Mouse (Mus musculus) spleen, adult 12 weeks (tissue): ENCODE results near the gene Chst11.

Experiments used
- DNase-seq: peaks from one replicate; pipeline ENCODE4 v3.0.0; 2022; ENCODE audit warnings: low spot score

The Chst11 gene

GRCm38 (mm10) chr10:83178661-83179060 lies 193.4 kb downstream of the Chst11 start:
- DNase-seq, result no peak

DNA sequence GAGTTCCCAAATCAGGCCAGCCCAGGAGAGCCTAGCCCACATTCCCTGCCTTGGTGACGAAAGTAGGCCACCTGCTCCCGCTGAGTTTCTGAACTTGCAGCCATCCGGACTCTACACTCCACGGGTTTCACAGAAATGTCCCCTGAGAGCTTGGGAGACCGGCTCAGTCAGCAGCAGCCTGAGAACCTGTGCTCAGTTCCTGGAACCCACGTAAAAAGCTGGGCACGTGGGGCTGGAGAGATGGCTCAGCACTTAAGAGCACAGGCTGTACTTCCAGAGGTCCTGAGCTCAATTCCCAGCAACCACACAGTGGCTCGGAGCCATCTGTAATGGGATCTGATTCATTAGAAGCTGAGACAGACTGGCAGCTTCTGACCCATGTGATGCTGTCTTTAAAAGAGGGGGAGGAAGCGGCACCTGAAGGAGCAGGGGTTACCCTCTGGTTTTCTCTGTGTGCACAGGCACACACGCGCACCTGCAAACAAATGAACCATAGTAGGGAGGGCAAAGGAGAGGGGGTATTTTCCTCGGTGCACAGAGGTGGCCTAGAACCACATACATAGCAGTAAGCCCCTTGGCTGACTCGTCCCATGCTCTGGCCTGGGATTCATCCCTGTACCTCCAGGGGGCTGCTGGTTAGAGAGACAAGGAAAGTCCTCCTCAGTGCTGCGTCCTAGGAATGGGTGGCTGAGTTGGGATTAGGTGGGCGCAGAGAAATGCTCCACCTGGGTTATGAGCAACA lies 196.7 kb downstream of the Chst11 start:
- DNase-seq, result no peak

- DNase-seq, result no peak
Observed at GRCm38 (mm10) chr10:83182573-83182960, 197.3 kb downstream of the Chst11 start.

GRCm38 (mm10) chr10:83183634-83184479 lies 198.6 kb downstream of the Chst11 start:
- no peak for DNase-seq

DNA sequence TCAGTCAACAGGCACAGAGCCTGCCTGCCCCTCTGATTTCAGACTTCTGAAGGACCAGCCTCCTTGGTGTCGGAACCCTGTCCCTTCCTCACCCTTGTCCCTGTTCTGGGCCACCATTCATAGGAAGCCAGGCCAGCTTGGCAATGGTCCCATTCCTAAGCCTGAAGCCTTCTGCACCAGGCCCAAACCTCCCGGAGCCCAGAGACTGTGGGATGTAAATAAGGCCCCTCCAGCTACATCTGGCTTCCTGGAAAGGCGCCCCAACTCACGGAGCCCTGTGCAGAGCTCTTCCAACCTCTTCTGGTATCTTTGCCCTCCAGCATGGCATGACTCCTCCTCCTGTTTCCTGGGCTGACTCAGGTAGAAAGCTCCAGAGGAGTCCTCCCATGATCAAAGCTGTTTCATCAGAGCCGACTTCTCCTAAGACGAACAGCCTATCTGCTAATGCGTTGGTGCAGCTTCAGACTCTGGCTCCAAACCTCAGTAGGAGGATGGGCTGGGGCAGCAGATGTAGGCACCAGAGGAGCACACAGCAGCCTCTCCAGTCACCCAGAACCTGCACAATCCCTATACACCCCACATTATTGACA lies 199.3 kb downstream of the Chst11 start:
- no peak for DNase-seq

DNA sequence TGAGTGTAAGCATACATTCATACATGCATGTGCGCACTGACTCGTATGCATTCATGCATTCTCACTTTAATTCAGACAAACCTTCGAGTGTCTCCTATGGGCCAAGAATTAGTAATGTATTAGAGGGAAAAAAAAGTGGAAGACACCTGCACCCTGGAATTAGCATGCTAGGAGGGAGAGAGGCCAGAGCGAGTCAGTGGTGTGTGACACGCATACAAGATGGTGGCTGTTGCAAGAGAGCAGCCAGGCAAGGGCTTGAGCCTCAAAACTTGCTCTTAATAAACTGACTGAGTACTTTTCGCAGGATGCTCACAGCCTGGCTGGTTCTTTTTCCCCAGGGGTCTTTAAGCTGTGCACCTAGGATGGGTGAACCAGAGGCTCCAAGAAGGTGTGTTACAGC lies 199.8 kb downstream of the Chst11 start:
- DNase-seq, result no peak

DNA sequence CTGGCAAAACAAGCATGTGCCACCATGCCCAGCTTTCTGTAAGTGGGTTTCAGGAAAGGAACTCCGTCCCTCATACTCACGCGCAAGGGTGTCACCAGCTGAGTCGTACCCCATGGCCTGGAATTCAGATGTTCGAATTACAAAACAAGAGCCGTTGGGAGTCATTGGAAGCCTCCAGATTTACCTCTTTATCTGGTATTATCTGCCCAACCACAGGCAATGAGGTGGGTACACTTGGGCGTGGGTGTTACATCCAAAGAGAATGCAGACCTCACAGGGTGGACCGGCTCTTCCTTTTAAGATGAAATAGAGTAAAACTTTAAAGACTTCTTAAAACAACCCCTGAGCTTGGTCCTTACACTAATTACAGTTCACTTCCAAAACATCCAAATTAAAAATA lies 200.9 kb downstream of the Chst11 start:
- no peak for DNase-seq

DNA sequence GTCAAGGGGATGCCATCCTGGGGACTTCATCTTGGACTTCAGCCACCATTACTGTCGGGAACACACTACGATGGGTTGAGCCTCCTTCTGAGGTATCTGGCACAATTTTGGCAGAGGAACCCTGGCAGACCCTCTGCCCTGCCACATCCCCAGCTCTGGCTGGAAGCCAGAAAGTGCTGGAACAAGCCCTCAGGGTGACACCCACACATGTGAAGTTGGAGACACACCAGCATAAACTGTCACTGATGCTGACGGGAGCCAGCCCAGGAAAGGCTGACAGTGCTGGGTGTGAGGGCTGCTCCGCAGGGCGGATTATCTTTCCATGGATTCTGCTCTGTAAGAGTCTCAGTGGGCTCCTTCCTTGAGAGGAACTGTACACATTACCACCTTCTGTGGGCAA lies 201.7 kb downstream of the Chst11 start:
- DNase-seq, result no peak

- no peak for DNase-seq
Observed at GRCm38 (mm10) chr10:83189071-83189470, 203.8 kb downstream of the Chst11 start.

DNA sequence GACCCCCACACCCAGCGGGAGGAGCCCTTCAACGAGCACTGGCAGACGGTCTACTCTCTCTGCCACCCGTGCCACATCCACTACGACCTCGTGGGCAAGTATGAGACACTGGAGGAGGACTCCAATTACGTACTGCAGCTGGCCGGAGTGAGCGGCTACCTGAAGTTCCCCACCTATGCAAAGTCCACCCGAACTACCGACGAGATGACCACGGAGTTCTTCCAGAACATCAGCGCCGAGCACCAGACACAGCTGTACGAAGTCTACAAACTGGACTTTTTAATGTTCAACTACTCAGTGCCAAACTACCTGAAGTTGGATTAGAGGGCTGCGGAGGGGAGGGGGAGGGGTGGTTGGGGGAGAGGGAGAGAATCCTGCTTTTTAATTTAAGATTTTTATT lies 206.2 kb downstream of the Chst11 start:
- DNase-seq, result no peak

DNA sequence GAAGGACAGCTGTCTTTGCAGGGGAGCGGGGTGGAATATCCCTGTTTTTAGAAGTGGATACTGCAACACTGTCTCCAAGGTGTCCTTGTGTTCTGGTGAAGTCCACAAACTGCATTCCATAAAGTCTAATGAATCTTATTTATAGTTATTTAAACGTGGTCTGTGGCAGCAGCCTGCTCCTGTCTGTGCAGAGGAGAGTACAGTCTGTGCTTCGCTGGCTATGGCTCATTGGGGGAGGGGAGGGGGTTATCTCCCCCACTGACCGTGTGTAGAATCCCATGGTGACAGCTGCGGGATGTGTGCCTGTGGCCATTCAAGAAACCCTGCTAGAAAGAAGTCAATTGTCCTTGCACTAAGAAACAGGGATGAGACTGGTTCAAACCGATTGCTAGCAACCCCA lies 206.7 kb downstream of the Chst11 start:
- DNase-seq, result no peak

- peak; percentile 57 for DNase-seq
Observed at GRCm38 (mm10) chr10:83197690-83198336, 212.5 kb downstream of the Chst11 start.

DNA sequence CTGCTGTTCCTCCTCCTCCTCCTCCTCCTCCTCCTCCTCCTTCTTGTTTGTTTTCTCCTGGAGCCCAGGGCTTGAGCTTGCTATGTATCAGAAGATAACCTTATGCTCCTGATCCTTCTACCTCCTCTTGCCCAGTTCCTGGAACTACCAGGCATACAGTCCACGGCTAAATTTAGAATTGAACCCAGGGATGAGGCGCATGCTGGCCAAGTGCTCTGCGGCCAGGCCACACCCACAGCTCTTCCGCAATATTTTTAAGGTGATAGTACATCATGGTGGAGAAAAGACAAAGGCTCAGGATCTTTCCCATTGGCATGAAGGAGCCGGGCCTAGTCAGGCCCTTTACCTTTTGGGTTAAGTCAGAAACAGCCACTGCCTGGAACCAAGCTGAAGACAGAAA lies 213.4 kb downstream of the Chst11 start:
- DNase-seq, result no peak

- no peak for DNase-seq
Observed at GRCm38 (mm10) chr10:83199290-83199689, 214.0 kb downstream of the Chst11 start.

DNA sequence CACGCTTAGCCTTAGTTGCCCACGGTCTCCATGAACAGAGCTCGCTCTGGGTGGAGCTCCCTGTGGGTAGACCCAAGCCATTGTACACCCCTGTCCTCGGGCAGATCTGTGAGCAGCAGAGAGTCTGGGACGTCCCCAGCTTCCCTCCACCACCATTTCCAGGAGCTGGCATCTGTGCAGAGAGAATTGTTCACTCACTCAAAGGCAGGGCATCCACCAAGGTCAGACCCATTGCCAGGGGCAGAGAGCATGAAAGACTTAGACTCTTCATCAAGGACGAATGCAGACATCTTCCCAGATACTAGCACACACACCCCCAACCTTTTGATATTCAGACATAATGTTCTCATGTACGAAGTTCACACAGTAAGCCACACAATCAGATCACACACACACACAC lies 216.2 kb downstream of the Chst11 start:
- DNase-seq, result no peak

GRCm38 (mm10) chr10:83202906-83203702 lies 217.8 kb downstream of the Chst11 start:
- no peak for DNase-seq

- DNase-seq, result no peak
Observed at GRCm38 (mm10) chr10:83208436-83208835, 223.1 kb downstream of the Chst11 start.

GRCm38 (mm10) chr10:83209388-83209787 lies 224.1 kb downstream of the Chst11 start:
- DNase-seq, result no peak

- DNase-seq, result no peak
Observed at GRCm38 (mm10) chr10:83210122-83210521, 224.8 kb downstream of the Chst11 start.

GRCm38 (mm10) chr10:83210968-83211583 lies 225.8 kb downstream of the Chst11 start:
- DNase-seq, result no peak

- DNase-seq, result no peak
Observed at GRCm38 (mm10) chr10:83212618-83213017, 227.3 kb downstream of the Chst11 start.
